Mouse (Mus musculus): ENCODE results near the gene E2f4. TPM values are rescaled to one million over a fixed set of nuclear protein-coding genes. Genes with fewer than 3 reads are reported as not detected.

Gene E2f4
- polyA plus RNA-seq, 1 experiment from 2014 or later: 44.9 TPM

DNA sequence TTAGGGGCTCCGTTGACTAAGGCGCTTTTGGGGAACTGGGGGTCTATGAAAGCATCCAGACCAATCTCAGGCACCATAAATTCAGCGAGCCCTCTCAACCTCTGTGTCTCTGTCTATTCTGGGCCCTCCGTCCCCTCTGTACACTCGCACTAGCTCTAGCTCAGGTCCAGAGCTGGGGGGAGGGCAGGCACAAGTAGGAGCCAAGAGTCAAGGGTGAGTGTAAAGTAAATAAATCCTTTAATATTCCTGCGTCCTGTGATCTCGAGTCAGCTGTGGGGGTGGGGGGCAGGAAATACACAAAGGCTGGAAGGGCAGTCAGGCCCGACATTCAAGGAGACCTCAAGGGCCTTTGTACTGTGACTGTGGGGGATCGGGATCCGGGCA lies 28.4 kb upstream of the E2f4 start:
- no peak for ATAC-seq
- peaks cover 3% of the 10 kb centered on the region; the same call in 1 of the 2 replicates for H3K9me3 ChIP-seq (ENCODE audit: control insufficient read depth, low read length)
- H3K36me3 ChIP-seq (ENCODE audit: control insufficient read depth, insufficient read depth): no peaks in the 10 kb centered on the region
- peak overlapping the region; percentile 57 for H3K4me3 ChIP-seq (replicated peaks; ENCODE audit: low read length)
- 1% methylated on average over 10 of the region's 10 CpGs for WGBS
- H3K4me1 ChIP-seq (replicated peaks; ENCODE audit: control insufficient read depth, insufficient read depth, low read length): peaks cover 33% of the 10 kb centered on the region
- H3K27ac ChIP-seq (ENCODE audit: low read length): no peak overlapping the region
- peak overlapping the region; percentile 90 for H3K4me2 ChIP-seq (ENCODE audit: low read length)
- H3K27me3 ChIP-seq (replicated peaks; ENCODE audit: control insufficient read depth, insufficient read depth, low read length): peaks cover 91% of the 10 kb centered on the region
- H3K9ac ChIP-seq (replicated peaks; ENCODE audit: low read depth, low read length): peak overlapping the region; percentile 61

GRCm38 (mm10) chr8:105269461-105269947 lies 28.0 kb upstream of the E2f4 start, which contains the start of gene Hsf4:
Hsf4 (plus strand) TSS chr8:105269801.
- peak within 1 kb of the TSS; percentile 57 for H3K4me3 ChIP-seq (replicated peaks; ENCODE audit: low read length)
- H3K4me2 ChIP-seq (ENCODE audit: low read length): peak within 1 kb of the TSS; percentile 90
- peak within 1 kb of the TSS; percentile 61 for H3K9ac ChIP-seq (replicated peaks; ENCODE audit: low read depth, low read length)
- peaks cover 94% of the 10 kb centered on the region for H3K27me3 ChIP-seq (replicated peaks; ENCODE audit: control insufficient read depth, insufficient read depth, low read length)
- no peaks in the 10 kb centered on the region for H3K36me3 ChIP-seq (ENCODE audit: control insufficient read depth, insufficient read depth)
- no peak for ATAC-seq
- H3K9me3 ChIP-seq (ENCODE audit: control insufficient read depth, low read length): peaks cover 3% of the 10 kb centered on the region; the same call in 1 of the 2 replicates
- under 1% methylated on average over 42 of the region's 42 CpGs for WGBS
- H3K27ac ChIP-seq (ENCODE audit: low read length): no peak within 1 kb of the TSS
- peaks cover 31% of the 10 kb centered on the region for H3K4me1 ChIP-seq (replicated peaks; ENCODE audit: control insufficient read depth, insufficient read depth, low read length)

DNA sequence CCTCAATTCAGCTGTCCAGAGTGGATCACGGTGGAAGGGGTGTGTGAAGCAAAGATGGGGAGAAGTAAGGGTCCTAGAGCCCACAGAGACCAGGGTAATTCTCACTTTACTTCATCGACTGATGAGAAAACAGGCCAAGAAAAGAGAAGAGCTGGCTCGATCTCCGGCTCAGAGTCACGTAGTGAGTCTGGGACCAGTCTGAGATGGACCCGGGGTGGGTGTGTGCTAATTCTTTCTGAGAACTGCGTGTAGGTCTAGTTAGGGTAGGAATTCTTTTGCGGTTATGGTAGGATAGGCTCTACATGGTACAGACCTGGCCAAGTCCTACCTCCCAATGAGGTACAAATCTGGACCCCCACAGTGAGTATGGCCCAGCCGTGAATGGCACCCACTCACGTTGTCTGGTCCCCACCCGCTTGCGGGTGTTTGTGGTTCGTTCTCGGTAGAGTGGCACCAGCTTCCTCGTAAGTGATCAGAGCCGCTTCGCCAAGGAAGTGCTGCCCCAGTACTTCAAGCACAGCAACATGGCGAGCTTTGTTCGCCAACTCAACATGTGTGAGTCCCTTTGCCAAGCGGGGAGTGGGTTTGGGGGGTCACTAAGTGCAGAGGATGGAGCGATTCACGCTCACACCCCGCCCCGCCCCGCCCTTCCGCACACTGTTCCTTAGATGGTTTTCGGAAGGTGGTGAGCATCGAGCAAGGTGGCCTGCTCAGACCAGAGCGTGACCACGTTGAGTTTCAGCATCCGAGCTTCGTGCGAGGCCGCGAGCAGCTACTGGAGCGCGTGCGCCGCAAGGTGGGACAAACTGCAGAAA lies 27.2 kb upstream of the E2f4 start:
- Histone ChIP-seq H3K9ac (replicated peaks; ENCODE audit: low read depth, low read length) (peak overlapping the region; percentile 61; the same call in 1 of the 2 replicates), H3K27ac (ENCODE audit: low read length) (no peak overlapping the region), H3K4me1 (replicated peaks; ENCODE audit: control insufficient read depth, insufficient read depth, low read length) (peaks cover 25% of the 10 kb centered on the region), H3K36me3 (ENCODE audit: control insufficient read depth, insufficient read depth) (no peaks in the 10 kb centered on the region), H3K4me3 (replicated peaks; ENCODE audit: low read length) (peak overlapping the region; percentile 57; the same call in 1 of the 2 replicates), H3K27me3 (replicated peaks; ENCODE audit: control insufficient read depth, insufficient read depth, low read length) (peaks cover 93% of the 10 kb centered on the region), H3K9me3 (ENCODE audit: control insufficient read depth, low read length) (peaks cover 3% of the 10 kb centered on the region; the same call in 1 of the 2 replicates), H3K4me2 (ENCODE audit: low read length) (peak overlapping the region; percentile 90)
- no peak for ATAC-seq
- 1% methylated on average over 39 of the region's 39 CpGs for WGBS

DNA sequence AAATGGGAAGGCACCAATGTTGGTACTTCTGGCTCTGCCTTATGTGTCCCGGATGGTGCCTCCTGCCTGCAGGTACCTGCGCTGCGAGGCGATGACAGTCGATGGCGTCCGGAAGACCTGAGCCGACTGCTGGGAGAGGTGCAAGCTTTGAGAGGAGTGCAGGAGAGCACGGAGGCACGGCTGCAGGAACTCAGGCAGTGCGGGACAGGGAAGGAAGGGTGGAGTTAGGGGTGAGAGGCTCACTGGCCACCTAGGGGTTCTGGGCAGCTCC lies 26.6 kb upstream of the E2f4 start:
- peaks cover 31% of the 10 kb centered on the region for H3K4me1 ChIP-seq (replicated peaks; ENCODE audit: control insufficient read depth, insufficient read depth, low read length)
- ATAC-seq: no peak
- H3K36me3 ChIP-seq (ENCODE audit: control insufficient read depth, insufficient read depth): no peaks in the 10 kb centered on the region
- H3K27me3 ChIP-seq (replicated peaks; ENCODE audit: control insufficient read depth, insufficient read depth, low read length): peaks cover 92% of the 10 kb centered on the region
- H3K27ac ChIP-seq (ENCODE audit: low read length): no peak overlapping the region
- peak overlapping the region; percentile 12 for H3K4me2 ChIP-seq (ENCODE audit: low read length)
- H3K9me3 ChIP-seq (ENCODE audit: control insufficient read depth, low read length): peaks cover 3% of the 10 kb centered on the region; the same call in 1 of the 2 replicates
- no peak overlapping the region for H3K9ac ChIP-seq (replicated peaks; ENCODE audit: low read depth, low read length)
- 0 out of 2 replicates have a peak overlapping the region, but pooled peaks have one; percentile 2 for H3K4me3 ChIP-seq (replicated peaks; ENCODE audit: low read length)
- 2% methylated on average over 11 of the region's 11 CpGs for WGBS

- H3K36me3 ChIP-seq (ENCODE audit: control insufficient read depth, insufficient read depth): 0 out of 2 replicates have a peak, but pooled peaks cover 3% of the 10 kb centered on the region
- H3K4me2 ChIP-seq (ENCODE audit: low read length): no peak overlapping the region; the same call in 1 of the 2 replicates
- H3K27ac ChIP-seq (ENCODE audit: low read length): no peak overlapping the region
- H3K27me3 ChIP-seq (replicated peaks; ENCODE audit: control insufficient read depth, insufficient read depth, low read length): peaks cover 72% of the 10 kb centered on the region
- peaks cover 26% of the 10 kb centered on the region for H3K4me1 ChIP-seq (replicated peaks; ENCODE audit: control insufficient read depth, insufficient read depth, low read length)
- WGBS: 5% methylated on average over 10 of the region's 11 CpGs
- H3K4me3 ChIP-seq (replicated peaks; ENCODE audit: low read length): no peak overlapping the region
- H3K9ac ChIP-seq (replicated peaks; ENCODE audit: low read depth, low read length): no peak overlapping the region
- no peaks in the 10 kb centered on the region for H3K9me3 ChIP-seq (ENCODE audit: control insufficient read depth, low read length)
- no peak for ATAC-seq
These were observed 22.1 kb upstream of the E2f4 start for GRCm38 (mm10) chr8:105275387-105275786.

- WGBS: 4% methylated on average over 10 of the region's 10 CpGs
- Histone ChIP-seq H3K27ac (ENCODE audit: low read length) (no peak within 1 kb of the TSS), H3K9me3 (ENCODE audit: control insufficient read depth, low read length) (no peaks in the 10 kb centered on the region), H3K4me3 (replicated peaks; ENCODE audit: low read length) (peak within 1 kb of the TSS; percentile 46), H3K9ac (replicated peaks; ENCODE audit: low read depth, low read length) (peak within 1 kb of the TSS; percentile 59), H3K4me1 (replicated peaks; ENCODE audit: control insufficient read depth, insufficient read depth, low read length) (peaks cover 22% of the 10 kb centered on the region), H3K27me3 (replicated peaks; ENCODE audit: control insufficient read depth, insufficient read depth, low read length) (peaks cover 67% of the 10 kb centered on the region), H3K36me3 (ENCODE audit: control insufficient read depth, insufficient read depth) (0 out of 2 replicates have a peak, but pooled peaks cover 3% of the 10 kb centered on the region), H3K4me2 (ENCODE audit: low read length) (peak within 1 kb of the TSS; percentile 86)
- ATAC-seq: no peak
These were observed 21.6 kb upstream of the E2f4 start, which contains the start of gene Nol3 for GRCm38 (mm10) chr8:105275840-105276239. Nol3 (plus strand) TSS chr8:105276140.

GRCm38 (mm10) chr8:105276292-105277120 lies 21.0 kb upstream of the E2f4 start:
- 2% methylated on average over 23 of the region's 30 CpGs for WGBS
- peak overlapping the region; percentile 59 for H3K9ac ChIP-seq (replicated peaks; ENCODE audit: low read depth, low read length)
- H3K27ac ChIP-seq (ENCODE audit: low read length): no peak overlapping the region
- peak; percentile 56 for ATAC-seq
- H3K9me3 ChIP-seq (ENCODE audit: control insufficient read depth, low read length): no peaks in the 10 kb centered on the region
- H3K27me3 ChIP-seq (replicated peaks; ENCODE audit: control insufficient read depth, insufficient read depth, low read length): peaks cover 61% of the 10 kb centered on the region
- H3K4me2 ChIP-seq (ENCODE audit: low read length): peak overlapping the region; percentile 86
- H3K4me3 ChIP-seq (replicated peaks; ENCODE audit: low read length): peak overlapping the region; percentile 46
- peaks cover 21% of the 10 kb centered on the region for H3K4me1 ChIP-seq (replicated peaks; ENCODE audit: control insufficient read depth, insufficient read depth, low read length)
- H3K36me3 ChIP-seq (ENCODE audit: control insufficient read depth, insufficient read depth): 0 out of 2 replicates have a peak, but pooled peaks cover 3% of the 10 kb centered on the region

- Histone ChIP-seq H3K36me3 (ENCODE audit: control insufficient read depth, insufficient read depth) (peaks cover 10% of the 10 kb centered on the region; the same call in 1 of the 2 replicates), H3K27ac (ENCODE audit: low read length) (no peak overlapping the region), H3K9me3 (ENCODE audit: control insufficient read depth, low read length) (no peaks in the 10 kb centered on the region), H3K4me2 (ENCODE audit: low read length) (peak overlapping the region; percentile 52), H3K27me3 (replicated peaks; ENCODE audit: control insufficient read depth, insufficient read depth, low read length) (peaks cover 41% of the 10 kb centered on the region), H3K4me3 (replicated peaks; ENCODE audit: low read length) (peak overlapping the region; percentile 15), H3K4me1 (replicated peaks; ENCODE audit: control insufficient read depth, insufficient read depth, low read length) (peaks cover 21% of the 10 kb centered on the region), H3K9ac (replicated peaks; ENCODE audit: low read depth, low read length) (no peak overlapping the region; the same call in 1 of the 2 replicates)
- WGBS: under 1% methylated on average over 24 of the region's 28 CpGs
- ATAC-seq: peak; percentile 61
These were observed 18.5 kb upstream of the E2f4 start for GRCm38 (mm10) chr8:105278911-105279334.

DNA sequence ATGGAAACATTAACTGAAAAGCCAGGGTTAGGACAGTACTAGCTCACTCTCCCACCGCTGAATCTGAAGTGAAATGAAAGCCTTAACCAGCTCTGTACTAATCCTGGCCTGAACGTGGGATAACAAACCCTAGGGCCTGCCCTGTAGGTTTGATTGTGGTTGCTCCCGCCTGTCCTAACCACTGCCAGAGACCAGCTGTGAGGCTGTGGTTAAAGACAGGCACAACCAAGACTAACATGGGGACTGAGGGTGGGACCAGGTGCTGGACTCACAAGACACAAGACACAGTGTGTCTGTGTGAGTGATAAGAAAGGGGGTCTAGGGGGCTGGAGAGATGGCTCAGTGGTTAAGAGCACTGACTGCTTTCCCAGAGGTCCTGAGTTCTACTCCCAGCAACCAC lies 16.9 kb upstream of the E2f4 start:
- ATAC-seq: no peak
- H3K27me3 ChIP-seq (replicated peaks; ENCODE audit: control insufficient read depth, insufficient read depth, low read length): peaks cover 28% of the 10 kb centered on the region
- WGBS: 73% methylated on average over 3 of the region's 3 CpGs
- H3K4me2 ChIP-seq (ENCODE audit: low read length): no peak overlapping the region
- H3K4me3 ChIP-seq (replicated peaks; ENCODE audit: low read length): no peak overlapping the region
- no peaks in the 10 kb centered on the region for H3K9me3 ChIP-seq (ENCODE audit: control insufficient read depth, low read length)
- H3K9ac ChIP-seq (replicated peaks; ENCODE audit: low read depth, low read length): no peak overlapping the region
- H3K4me1 ChIP-seq (replicated peaks; ENCODE audit: control insufficient read depth, insufficient read depth, low read length): peaks cover 23% of the 10 kb centered on the region
- H3K36me3 ChIP-seq (ENCODE audit: control insufficient read depth, insufficient read depth): peaks cover 10% of the 10 kb centered on the region; the same call in 1 of the 2 replicates
- no peak overlapping the region for H3K27ac ChIP-seq (ENCODE audit: low read length)
